Mouse (Mus musculus) spleen, postnatal 10 days (tissue): Measurements from ENCODE around the gene Olfr631.
A peak's percentile ranks its signal among the peaks of the same experiment; 100 is the strongest.
"Not testable (repeated sequence)": the region's sequence is repeated elsewhere in the genome, so short reads cannot be mapped to it uniquely, and the experiment has no call there.

Experiments used
- DNase-seq, 2 experiments: peaks; one replicate each; pipeline ENCODE4 v3.0.0; 2021 to 2022; ENCODE audit warnings: low spot score in 2 of 2

Gene Olfr631

DNA sequence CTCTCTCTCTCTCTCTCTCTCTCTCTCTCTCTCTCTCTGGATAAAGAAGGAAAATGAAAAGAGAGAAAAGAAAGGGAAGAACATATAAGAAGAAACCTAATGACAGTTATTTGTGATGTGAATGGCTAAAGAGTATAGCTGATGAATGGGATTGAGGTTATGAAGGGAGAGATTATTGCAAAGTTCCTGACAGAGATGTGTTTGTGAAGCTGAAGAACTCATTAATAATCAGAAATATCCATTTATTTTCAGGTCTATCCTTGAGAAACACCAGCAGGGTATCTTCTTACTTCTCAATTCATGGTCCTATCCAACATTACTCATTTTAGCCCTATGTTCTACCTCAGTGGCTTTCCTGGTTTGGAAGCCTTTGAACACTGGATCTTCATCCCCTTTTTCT, at the start of gene Olfr631:
Olfr631 (plus strand) TSS at position 301 of the 400 bp plus-strand sequence.
- DNase-seq, result no peak

DNA sequence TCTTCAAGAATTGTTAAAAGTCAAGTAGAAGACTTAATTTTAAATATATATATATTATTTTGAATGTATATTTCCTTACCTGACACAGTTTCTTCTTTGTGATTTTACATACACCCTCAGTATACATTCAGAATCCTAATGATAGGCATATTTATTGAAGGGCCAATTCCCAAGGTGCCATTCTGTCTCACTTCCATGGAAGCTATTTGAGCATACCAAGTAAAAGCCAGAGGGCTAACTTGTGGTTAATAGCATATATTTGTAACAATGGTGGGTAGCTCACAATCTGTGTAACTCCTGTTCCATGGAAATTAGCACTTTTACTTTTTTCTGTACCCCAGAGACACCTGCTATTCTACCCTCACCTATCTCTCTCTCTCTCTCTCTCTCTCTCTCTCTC, 42.5 kb upstream of the Olfr631 start, which contains the start of gene Olfr66:
Olfr66 (minus strand) TSS at position 101 of the 400 bp plus-strand sequence.
- DNase-seq, result no peak

DNA sequence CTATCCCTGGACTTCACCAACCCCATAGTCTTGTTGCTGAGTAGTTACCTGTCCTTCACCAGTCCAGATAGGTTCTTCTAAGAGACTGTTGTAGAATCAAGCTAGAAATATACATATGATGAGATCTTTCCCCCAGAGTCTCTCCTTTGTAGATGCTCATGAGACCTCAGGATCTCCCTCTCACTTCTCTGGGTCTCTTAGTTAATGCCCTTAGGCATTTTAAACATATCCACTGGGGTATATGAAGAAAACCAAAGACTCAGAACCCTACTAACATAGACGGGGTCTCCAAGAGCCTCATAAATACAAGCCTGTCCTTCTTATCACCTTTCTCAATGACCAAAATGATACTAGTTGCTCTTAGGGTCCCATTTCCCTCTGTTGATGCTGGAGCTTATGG, 34.2 kb upstream of the Olfr631 start, which contains the start of gene Olfr64:
Olfr64 (minus strand) TSS at position 101 of the 400 bp plus-strand sequence.
- no peak for DNase-seq

DNA sequence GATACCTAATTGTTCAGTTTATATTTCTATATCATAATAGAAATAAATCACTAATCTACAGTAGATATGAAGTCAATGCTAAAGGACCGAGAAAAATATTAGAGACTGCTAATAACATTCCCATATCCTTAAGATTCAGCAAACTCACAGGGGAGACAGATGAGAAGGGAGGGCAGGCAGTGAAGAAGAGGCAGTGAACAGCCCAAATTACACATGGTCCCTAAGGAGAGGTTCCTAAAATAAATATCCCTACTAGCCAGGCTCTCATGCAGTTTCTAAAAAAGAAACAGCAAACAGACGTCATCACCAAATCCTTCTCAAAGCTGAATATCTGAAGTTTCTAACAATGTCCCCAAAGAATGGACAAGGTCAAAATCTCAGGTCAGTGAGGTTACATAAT, 25.4 kb upstream of the Olfr631 start, which contains the start of gene Olfr65:
Olfr65 (plus strand) TSS at position 301 of the 400 bp plus-strand sequence.
- DNase-seq, result no peak

DNA sequence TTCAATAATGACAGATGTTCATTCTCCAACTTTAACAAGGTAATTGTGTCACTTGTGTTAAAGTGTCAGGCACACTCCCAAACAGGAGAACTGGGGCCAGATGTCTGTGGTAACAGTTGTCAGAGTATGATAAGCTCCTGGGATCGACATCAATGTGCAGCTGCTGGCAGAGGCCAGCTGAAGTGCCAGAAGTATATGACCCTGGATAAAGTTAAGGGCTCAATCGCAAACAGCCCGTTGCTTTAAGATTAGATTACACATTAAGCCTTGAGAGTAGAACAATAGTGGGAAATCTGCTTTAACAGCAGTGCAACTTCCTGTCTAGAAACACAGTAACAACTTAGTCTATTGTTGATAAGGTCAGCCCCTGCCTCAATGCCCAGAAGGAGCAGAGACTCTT, 18.6 kb upstream of the Olfr631 start:
- DNase-seq, result peak in 1 of 2 experiments; percentile 60

DNA sequence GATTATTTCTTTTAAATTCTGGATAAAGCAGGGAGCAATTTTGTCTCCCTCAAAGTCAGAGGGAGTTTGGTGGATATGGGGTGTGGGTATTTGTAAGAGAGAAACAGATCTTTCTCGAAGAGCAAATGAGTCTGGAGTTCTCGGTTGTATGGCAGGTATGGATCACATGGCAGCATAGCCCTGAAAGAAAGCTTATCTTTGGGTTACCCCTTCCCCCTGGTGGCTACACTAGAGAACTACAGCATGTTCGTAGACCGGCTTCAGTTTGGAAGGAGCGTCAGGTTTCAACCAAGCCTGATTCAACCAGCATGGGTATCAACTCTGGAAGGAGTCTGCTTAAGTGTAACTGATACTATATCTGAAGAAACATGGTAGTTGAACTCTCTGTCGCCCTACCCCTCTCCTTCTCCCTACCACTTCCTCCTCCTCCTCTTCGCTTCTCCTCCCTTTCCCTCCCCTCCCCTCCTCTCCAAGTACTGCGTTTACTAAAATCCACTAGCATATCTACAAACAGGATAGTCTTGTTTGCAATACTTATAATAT, 15.6 kb upstream of the Olfr631 start:
- DNase-seq, result peak in 1 of 2 experiments; percentile 57

DNA sequence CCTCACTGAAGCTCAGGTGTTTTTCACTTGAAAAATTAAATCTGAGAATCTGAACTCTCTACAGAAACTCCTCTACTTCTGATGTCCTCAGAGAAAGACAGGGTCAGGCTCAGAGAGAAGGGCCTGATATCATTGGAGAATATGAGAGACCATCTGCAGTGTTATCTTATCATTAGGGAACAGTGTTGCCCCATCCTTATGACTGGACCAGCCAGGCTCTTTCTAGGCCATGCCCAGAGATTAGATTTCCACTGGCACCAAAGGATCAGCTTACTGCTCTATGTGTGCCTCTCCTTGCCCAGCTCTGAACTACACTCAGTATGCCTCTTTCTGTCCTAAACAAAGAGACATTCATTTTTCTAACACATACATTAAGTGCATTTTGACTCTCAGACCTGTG, 13.3 kb upstream of the Olfr631 start:
- no peak for DNase-seq

DNA sequence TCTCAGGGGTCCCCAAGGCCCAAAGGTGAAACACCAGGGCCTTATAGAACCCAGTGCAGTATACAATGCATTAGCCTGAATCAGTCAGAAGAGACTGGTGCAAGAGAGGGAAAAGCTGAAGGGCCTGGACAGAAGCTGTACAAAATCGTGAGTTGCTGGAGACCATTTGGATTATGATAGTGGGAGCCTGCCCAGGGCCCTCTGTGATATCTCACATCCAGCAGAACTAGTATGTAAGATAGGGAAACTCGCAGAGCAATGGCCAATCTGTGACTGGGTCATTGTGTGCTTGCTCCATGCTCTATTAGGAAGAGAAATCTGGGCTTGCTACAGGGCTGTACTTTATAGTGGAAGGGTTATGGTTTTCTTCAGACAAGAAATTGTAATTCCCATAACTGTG, 5.6 kb downstream of the Olfr631 start, which contains the start of gene Olfr632:
Olfr632 (plus strand) TSS at position 84 of the 400 bp plus-strand sequence.
- DNase-seq, result no peak

DNA sequence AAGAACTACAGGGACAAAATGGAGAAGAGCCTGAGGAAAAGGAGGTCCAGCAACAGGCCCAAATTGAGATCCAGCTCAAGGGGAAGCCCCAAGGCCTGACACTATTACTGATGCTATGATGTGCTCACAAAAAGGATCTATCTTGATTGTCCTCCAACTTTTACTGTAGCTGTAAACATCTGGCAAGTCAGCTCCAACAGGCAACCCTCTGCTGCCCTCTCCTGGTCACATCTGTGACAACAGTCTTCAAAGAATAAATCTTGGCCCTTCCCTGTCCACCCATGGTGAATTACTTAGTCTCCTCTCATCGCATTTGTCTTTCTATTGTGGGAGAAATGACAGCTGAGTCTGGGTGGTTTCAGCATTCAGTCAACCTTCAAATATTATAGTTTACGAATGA, 14.1 kb downstream of the Olfr631 start:
- DNase-seq, result peak; percentile 52 to 77

DNA sequence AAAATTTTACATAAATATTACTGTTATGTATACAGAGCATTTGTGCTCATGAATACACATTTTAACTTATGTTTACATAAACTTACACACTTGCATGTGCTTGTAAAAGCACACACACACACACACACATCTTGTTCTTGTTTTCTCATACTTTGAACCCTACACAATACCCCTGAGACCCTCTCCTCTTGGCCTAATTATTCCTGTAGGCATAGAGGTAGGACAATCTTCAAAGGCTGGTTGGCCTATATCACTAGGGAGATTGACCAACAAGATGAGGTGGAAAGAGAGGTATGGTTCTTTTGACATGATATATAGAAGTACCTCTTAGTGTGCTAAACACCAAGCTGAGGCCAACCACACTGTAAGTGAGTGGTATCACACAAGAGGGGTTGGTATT, 15.5 kb downstream of the Olfr631 start, which contains the start of gene Olfr633:
Olfr633 (plus strand) TSS at position 301 of the 400 bp plus-strand sequence.
- DNase-seq, result no peak

DNA sequence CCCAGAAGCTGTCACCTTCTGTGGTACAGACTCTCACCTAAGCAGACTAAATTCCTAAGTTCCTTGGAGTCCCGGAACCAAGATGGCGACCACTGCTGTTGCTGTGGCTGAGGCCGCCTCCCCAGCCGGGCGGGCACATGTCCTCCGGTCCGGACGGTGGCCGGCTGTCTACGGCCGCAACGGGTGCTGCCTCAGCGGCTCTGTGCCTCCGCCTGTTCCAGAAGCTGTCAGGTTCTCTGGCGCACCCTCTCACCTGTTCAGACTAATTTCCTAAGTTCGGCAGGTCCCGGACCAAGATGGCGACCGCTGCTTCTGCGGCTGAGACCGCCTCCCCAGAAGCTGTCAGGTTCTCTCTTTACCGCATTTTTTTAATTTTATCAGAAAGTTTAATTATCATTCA, 38.2 kb downstream of the Olfr631 start:
- DNase-seq, result not testable (repeated sequence)

DNA sequence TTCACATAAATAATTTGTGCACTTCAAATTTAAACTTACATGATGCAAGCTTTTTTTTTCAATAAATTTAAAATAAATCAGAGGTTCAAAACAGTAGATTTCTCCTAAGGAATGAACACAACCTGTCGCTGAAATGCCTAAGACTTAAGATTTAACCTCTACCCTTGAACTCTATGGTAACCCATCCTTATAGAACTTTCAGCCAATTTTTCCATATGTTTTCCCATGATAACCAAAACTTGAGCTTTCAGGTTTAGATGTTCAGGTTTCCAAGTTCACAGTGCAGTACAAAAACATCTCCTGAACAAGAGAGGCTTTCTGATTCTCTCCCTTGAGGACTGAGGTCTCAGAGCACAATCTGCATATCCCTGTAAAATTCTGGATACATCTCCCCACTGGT, 42.2 kb downstream of the Olfr631 start, which contains the start of gene Olfr635:
Olfr635 (plus strand) TSS at position 301 of the 400 bp plus-strand sequence.
- no peak for DNase-seq

DNA sequence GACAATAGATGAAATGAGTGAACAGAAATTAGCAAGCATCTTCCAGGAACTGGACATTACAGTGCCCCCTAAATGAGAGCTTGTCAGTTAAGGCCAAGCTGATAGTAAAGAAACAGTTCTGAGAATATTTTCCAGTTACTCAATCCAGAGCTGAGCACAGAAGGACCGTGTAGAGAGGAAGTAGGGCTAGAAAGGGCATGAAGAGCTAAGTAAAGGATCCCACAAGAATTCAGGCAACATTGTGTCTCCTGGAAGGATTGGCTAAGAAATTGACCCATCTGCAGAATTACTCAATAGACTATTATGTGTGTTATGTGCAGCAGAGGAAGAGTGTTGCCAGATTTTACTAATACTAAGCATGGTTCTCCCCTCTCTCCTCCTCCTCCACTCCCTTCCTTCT, 43.2 kb downstream of the Olfr631 start:
- no peak for DNase-seq
